Mouse (Mus musculus) lung, postnatal 4 days (tissue): ENCODE data around the gene Kdm4c.
"Not testable (repeated sequence)": the region's sequence is repeated elsewhere in the genome, so short reads cannot be mapped to it uniquely, and the experiment has no call there.

ENCODE experiments used
- DNase-seq, 2 experiments: peaks; one replicate each; pipeline ENCODE4 v3.0.0; 2021

The Kdm4c gene

DNA sequence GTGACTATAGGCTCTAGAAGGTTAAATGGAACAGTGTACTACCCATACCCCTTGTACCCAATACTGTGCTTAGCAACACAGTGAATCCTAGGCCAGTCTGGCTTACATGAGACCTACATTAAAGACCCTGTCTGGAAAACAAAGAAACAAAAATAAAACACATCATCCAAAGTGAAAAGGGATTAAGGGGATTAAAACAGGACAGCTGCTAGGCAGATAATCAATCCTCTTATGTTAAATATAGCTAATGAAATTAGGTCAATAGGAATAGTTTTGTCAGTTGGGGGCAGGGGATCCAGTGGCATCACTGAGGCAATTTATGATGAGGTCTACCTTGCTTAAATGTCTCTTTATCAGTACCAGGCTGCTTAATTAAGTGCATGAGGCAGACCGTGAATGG lies at the start of gene Kdm4c:
TSS of gene Kdm4c (plus strand) at position 322 of the 400 bp plus-strand sequence.
- DNase-seq = no peak

GRCm38 (mm10) chr4:74201281-74201811 lies 41.0 kb upstream of the Kdm4c start:
- no peak for DNase-seq

- not testable (repeated sequence) for DNase-seq
Observed at GRCm38 (mm10) chr4:74221780-74222179, 20.5 kb upstream of the Kdm4c start.

- DNase-seq = no peak
Observed at GRCm38 (mm10) chr4:74222360-74222759, 19.9 kb upstream of the Kdm4c start.

DNA sequence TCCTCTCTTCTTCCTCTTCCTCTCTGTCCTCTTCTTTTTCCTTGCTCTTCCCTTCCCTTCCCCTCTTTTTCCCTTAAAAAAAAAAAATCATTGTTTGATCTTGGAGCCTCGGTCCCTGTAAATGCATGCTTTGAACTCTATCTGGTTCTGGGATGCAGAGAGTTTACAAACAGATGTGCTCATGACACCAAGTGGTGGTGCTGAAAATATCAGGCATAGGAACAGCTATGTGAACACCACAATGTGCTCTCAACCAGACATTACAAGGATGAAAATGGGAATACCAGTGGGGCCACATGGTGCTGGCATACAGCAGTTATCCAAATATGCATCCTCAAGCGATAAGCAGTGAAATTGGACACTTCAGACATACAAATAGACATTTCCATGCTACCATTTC lies 18.1 kb upstream of the Kdm4c start:
- no peak for DNase-seq

GRCm38 (mm10) chr4:74230994-74231393 lies 11.3 kb upstream of the Kdm4c start:
- DNase-seq = peak in 1 of 2 experiments; percentile 8

DNA sequence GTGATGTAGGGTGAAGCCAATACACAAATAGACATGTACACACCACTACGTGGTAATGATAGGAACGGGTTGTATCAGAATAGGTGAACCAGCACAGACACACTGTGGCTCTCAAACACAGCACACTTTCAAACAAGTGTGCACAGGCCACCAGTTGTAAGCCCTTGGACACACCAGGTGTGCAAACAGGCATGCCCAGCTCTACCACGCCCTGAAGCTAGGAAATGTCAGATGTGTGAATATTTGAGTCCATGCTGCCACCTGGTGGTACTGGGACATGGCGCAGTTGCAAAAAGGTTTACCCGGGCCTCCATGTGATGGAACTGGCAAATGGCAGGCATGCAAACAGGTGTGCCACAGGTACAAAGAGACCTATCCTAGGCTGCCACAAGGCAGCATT lies 10.9 kb upstream of the Kdm4c start:
- DNase-seq = peak in 1 of 2 experiments; percentile 25

DNA sequence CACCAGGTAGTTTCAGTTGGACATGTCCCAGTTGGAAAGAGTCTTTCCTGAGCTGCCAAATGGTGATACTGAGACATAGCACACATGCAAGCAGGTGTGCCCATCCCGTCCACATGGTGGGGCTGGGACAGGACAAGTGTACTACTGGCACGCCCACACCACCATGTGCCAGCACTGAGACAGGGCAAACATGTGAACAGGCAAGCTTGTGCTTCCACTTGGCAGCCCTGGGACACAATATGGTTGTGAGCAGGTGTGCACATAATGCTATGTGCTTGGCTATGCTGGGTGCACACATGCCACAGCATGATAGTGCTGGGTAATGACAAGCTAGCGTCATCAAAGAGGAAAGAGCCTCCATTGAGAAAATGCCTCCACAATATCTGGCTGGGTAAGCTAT lies 8.8 kb upstream of the Kdm4c start:
- no peak for DNase-seq

DNA sequence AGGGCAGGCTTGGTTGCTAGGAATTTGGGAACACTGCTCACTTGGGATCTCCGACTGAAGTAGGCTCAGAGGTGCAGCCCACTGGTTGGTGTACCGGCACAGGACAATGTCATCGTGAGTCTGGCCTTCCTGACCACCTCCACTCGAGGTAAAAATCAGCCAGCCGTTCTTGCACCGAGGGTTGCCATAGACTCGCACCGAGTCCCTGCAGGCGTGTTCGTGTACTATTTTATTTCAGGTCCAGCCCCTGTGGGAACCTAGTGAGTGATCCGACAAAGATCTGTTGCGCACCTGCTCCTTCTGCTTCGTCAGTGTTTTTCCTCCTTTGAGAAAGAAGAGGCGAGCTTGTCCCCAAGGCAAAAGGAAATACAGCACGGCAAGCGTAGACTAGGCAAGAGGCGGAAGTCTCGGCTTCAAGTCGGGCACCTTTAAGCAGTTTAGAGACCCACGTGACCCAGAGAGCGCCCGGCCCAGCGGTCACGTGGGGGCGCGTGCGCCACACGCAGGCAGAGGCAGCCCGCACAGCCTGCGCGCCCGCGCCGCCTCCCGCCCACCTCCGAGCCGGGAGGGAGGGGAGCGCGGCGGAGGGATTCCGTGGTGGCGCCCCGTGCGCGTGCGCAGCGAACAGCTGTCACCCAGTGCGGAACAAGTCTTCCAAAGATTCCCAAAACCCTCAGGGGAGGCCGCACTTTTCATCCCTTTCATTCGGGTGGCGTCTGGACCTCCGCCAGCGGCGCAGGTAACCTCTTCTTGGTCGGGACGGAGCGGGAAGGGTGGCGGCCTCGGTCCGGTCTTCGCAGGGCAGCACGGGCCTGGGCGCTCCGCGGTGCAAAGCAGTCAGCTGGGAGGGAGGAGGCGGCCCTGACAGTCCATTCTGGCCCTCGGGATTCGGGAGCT lies 9.3 kb downstream of the Kdm4c start:
- peak; percentile 97 to 99 for DNase-seq

DNA sequence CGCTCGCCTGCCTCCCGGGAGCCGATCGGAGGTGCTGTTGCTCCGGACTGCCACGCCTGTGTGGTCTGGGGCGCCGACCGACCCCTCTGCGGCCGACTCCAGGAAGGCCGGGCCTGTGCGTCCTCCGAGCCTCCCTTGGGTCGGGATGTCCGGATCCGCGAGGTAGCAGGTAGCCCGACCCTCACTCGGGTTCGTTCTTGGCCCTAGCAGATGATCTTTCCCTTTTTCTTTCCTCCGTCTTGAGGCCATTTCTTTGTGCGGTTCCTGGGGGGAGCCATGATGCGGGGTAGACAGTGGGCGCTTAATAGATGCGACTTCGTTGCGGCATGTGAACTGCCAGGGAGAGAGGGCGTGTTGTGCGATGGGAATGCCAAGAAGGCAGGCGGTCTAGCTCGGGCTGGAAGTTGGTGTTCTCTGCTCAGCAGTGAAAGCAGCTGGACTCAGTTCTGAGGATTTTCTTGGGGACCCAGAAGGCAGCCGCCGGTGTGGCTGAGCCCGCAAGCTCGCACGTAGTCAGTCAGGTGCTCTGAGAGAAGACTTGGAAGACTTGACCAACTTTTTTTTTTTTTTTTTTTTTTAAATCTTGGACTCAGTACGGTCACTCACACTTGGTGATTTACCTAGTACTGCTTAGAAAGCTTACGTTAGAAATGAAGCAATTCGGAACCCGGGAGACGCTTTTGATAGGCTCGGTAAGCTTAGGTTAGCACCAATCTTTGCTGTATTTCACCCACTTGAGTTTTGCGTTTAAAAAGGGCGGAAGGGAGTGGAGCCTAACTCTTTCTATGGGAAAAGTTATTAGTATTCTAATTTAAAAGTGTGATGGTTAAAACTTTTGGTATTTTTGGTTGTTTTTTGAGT lies 10.2 kb downstream of the Kdm4c start:
- no peak for DNase-seq

GRCm38 (mm10) chr4:74257882-74258281 lies 15.6 kb downstream of the Kdm4c start:
- no peak for DNase-seq

DNA sequence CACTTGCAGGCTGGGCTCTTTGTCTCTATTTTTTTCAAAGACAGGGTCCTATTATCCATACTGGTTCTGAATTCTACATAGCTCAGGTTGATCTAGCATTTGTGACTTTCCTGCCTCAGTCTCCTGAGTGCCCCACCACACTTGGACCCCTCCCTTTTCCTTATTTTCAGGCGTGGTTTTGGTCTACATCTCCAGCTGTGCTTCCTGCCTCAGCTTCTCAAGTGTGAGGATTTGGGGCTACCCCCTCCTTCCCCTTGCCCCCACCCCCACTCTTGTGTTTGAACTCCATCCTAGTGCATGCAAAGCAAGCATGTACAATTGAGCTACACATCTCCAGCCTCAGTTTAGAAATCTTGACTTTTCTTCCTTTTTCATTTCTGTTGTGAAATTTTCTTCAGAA lies 16.2 kb downstream of the Kdm4c start:
- no peak for DNase-seq

DNA sequence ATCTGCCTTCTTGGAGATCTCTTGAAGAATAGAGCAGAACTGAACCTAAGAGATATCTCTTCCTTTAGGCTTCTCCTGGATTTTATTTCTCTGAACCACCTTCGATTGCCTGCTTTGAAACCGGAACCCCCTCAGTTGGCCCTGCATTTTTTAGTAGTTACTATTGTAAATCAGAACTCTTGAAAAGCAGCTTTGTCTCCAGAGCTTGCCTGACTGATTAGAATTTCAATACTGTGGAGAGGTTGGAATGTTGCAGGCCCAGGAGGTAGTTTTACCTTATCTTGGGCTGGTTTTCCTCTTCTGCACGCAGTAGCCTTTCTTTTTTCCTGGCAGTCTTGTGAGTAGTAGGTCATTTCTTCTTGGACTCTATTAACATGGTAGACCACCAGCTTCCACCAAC lies 17.0 kb downstream of the Kdm4c start:
- no peak for DNase-seq

- no peak for DNase-seq
Observed at GRCm38 (mm10) chr4:74261879-74262278, 19.6 kb downstream of the Kdm4c start.

DNA sequence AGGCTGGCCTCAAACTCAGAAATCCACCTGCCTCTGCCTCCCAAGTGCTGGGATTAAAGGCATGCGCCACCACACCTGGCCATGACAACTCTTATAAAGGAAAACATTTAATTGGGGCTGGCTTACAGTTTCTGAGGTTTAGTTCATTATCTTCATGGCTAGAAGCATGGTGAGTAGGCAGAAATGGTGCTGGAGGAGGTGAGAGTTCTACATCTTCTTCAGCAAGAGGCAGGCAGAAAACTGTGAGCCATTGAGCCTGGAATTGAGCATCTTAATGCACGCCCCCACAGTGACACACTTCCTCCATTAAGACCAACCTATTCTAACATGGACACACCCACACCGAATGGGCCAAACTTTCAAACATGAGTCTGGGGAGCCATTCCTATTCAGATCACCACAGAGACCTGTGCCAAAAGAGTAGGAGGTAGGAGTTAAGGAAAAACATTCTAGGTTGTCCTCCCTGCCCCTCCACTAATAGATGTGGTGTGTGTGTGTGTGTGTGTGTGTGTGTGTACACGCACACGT lies 22.2 kb downstream of the Kdm4c start:
- DNase-seq = no peak

DNA sequence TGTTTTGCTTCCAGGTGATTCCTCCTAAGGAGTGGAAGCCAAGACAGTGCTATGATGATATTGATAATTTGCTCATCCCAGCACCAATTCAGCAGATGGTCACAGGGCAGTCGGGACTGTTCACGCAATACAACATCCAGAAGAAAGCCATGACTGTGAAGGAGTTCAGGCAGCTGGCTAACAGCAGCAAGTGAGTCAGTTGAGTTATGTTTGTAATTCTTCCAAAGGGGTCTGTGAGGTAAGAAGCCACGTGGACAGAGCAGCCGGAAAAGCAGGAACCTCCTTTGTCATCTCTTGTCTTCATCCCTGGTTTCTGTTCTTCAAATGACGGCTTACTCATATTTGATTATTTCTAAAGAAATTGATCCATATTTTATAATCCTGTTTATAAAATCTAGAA lies 28.9 kb downstream of the Kdm4c start:
- no peak for DNase-seq

DNA sequence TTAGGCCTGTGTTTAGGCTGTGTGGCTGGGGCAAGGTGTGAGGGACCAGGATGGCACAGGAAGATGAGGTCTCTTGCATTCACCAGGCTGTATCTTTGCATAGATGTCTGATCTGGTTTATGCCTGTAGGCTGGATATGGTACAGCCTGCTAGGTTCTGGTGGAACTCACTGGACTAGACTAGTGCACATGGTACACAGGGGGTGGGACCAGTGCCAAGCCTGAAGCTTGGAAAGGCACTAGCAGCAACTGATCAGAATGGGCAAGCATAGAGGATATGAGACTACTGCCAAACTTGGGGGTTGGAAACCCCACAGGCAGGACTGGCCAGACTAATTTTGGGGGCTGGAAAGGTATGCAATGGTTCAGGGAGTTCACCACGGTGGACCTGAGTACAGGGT lies 35.2 kb downstream of the Kdm4c start:
- DNase-seq = no peak

- no peak for DNase-seq
Observed at GRCm38 (mm10) chr4:74280170-74280569, 37.9 kb downstream of the Kdm4c start.

GRCm38 (mm10) chr4:74287851-74288250 lies 45.6 kb downstream of the Kdm4c start:
- no peak for DNase-seq

DNA sequence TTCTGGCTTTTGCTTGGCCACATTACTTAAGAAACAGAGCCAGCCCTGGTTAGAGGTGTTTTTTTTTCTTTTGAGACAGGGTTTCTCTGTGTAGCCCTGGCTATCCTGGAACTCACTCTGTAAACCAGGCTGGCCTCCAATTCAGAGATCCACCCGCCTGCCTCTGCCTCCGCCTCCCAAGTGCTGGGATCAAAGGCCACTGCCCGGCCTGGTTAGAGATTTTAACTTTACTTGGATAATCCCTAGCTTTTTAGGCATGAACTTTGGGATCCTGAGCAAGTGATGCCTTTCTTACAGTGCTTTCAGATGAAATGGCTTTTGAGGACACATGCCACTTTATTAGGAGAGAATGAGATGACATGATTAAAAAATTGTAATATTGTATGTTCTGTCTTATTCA lies 52.4 kb downstream of the Kdm4c start:
- no peak for DNase-seq

DNA sequence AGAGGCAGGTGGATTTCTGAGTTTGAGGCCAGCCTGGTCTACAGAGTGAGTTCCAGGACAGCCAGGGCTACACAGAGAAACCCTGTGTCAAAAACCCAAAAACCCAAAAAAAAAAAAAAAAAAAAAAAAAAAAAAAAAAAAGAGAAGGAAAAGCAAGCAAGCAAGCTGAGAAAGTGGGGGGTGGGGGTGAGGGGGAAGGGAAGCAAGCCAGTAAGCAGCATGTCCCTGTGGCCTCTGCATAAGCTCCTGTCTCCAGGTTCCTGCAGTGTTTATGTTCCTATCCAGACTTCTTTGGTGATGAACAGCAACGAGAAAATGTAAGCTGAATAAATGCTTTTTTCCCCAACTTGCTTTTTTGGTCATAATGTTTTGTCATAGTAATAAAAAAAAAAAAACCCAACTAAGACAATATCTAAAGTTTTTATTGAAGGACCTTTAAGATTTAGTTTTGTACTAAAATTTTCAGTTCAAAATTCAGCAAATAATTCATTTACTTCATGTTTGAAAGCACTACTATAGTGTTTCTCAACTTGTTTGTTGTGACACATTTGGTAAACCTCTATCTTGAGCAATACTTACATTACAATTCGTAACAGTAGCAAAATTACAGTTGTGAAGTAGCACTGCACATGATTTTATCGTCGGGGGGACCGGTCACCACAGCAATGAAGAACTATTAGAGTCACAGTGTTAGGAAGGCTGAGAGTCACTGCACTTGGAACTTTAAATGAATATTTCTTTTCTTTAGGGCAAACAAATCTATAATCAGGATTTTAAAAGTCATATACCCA lies 63.2 kb downstream of the Kdm4c start:
- DNase-seq = no peak

DNA sequence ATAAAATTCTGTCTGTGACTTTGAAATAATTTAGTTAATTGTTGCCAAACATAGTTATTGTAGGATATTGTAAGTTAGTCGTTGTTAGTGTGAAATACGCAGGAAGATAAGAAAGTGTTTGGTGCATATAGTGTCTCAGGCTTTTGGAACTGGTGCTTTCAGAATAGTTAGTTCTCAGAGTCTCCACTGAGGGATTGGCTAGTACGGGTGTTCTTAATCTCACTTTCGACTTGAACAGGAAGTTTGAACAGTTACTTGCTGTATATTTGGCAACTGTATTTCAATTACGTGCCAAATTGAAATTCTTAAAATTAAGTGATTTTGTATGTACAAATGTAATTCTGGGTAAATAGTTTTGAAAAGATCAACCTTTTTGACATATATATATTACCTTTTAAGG lies 68.8 kb downstream of the Kdm4c start:
- DNase-seq = no peak

- DNase-seq = no peak
Observed at GRCm38 (mm10) chr4:74312858-74313257, 70.6 kb downstream of the Kdm4c start.
